Mouse (Mus musculus) small intestine, adult 2 months (tissue): ENCODE measurements around the gene Ccdc167.

Experiments
- CTCF ChIP-seq: fragments of 200-500 bp; IDR thresholded peaks from 2 replicates; pipeline ENCODE4 v1.5.1; 2012; ENCODE audit warnings: low read depth, mild to moderate bottlenecking, control low read depth, inconsistent platforms, low read length, moderate library complexity, mixed read lengths; ENCODE audit not compliant: insufficient replicate concordance, insufficient read length; ENCODE audit errors: extremely low read depth
- POLR2A ChIP-seq: fragments of 200-500 bp; IDR thresholded peaks from 2 replicates; pipeline ENCODE4 v1.6.1; 2012; ENCODE audit warnings: low read depth, mild to moderate bottlenecking, control low read depth, inconsistent platforms, low read length, moderate library complexity

GRCm38 (mm10) chr17:29730510-29731265, 13.8 kb upstream of the Ccdc167 start:
- TF ChIP-seq POLR2A = no peak
- TF ChIP-seq CTCF = no peak
